Mouse (Mus musculus) C2C12 (cell line): ENCODE data around the gene Il12rb1.

ENCODE experiments used
- CEBPB ChIP-seq: IDR thresholded peaks from one replicate; pipeline ENCODE4 v1.6.1; 2011; ENCODE audit warnings: low read depth, mild to moderate bottlenecking, control low read depth, moderate library complexity
- CTCF ChIP-seq: IDR thresholded peaks from one replicate; pipeline ENCODE4 v1.5.1; 2011; ENCODE audit not compliant: control insufficient read depth, insufficient read depth, insufficient read length
- MAX ChIP-seq: IDR thresholded peaks from one replicate; pipeline ENCODE4 v1.6.1; 2011; ENCODE audit warnings: mild to moderate bottlenecking, control low read depth
- MYOD1 ChIP-seq: IDR thresholded peaks from one replicate; pipeline ENCODE4 v1.6.1; 2011; ENCODE audit warnings: low read depth; ENCODE audit not compliant: control insufficient read depth, insufficient read length

DNA sequence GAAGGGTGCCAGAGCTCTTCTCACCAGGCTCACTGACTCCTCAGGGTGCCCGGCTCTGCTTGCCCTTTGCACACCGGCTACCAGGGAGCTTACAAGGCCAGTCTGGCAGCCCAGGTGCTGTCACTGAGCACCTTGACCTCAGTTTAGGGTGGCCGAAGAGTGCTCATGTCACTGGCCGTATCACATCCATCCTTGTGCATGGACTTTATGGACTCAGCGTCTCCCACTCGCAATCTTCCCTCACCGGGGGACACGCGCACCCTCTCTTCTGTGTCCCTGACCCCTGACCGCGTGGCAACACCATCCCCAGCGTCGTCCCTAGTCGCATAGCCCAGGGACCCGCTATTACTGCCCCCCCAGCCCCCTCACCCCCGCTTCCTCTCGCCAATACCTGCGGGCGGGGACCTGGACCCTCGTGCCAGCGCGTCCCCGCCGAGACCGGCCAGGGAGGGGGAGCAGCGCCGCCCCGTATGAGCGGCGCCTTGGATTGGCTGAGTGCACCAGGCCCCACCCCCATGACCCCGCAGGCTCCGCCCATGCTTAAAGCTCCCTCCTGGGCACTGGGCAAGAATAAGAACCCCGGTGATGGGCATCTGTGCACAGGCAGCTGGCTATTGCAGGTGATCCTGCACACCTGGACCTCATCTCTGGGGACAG lies 48.4 kb downstream of the Il12rb1 start:
- TF ChIP-seq CTCF (no peak), MAX (no peak), MYOD1 (no peak), CEBPB (no peak)
